Mouse (Mus musculus) adrenal gland, adult 18-20 months (tissue): ENCODE results near the gene Muc13. TPM values are rescaled to one million over a fixed set of nuclear protein-coding genes. Genes with fewer than 3 reads are reported as not detected.

Experiments
- DNase-seq, 2 experiments: peaks; one replicate each; pipeline ENCODE4 v3.0.0; 2021 to 2022; ENCODE audit warnings: low spot score in 2 of 2
- total RNA-seq, 2 experiments: library from RNA; stranded (reverse); gene quantifications; 1 replicate in 1 of 2; 2 replicates in 1 of 2; pipeline ENCODE4 v1.2.3; 2021

Gene Muc13
- total RNA-seq, 2 experiments from 2014 or later: not detected

- peak; percentile 67 to 74 for DNase-seq
Observed at GRCm38 (mm10) chr16:33859988-33860700, 66.3 kb downstream of the Muc13 start.

DNA sequence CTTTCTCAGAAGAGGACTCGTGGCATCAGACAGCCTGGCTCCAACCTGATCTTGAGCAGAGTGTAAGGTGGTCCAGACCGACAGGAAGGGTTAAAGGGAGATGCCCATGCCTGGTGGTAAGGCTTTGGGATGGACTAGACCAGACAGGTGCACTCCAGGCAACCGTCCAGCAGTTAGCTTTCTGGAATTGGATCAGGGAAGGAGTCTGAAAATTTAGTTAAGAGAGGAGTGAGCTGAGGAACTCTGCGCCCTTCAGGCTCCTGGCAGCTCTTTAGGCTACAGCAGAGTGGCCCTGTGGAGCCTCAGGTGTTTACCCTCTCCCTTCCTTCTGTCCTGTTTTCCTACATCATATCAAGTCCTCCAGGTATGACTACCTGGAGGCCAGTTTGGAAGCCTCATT is 68.6 kb downstream of the Muc13 start:
- no peak for DNase-seq

DNA sequence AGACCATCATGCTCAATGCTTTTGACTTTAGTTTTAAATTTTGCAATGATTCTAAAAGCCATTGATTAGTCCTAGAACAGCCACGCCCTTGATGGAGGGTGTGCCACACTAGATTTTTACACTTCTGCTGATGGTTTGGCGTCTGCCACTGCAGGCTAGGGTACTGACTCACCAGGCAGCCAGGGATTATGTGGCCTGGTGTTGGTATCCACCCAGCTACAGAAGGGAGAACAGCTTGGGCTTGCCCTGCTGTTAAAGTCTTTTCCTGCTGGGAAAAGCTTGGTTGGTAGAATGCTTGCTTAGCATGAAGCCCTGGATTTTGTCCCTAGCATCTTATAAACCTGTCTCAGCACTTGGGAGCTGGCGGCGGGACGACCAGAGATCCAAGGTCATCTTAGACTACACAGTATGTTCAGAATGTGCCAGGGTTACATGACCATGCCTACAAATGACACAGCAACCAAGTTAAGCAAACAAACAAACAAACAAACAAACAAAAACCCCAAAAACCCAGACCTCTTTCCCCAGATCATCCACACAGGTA is 69.4 kb downstream of the Muc13 start:
- DNase-seq: no peak

Other genes with a start within 250 kb of the Muc13 start
- gene Heg1, start 109.7 kb upstream of the Muc13 start, total RNA-seq: 10 to 100 TPM; 41.2 to 56.9 TPM
- 100 to 1,000 TPM; 146 to 187 TPM for gene Itgb5, start 35.6 kb downstream of the Muc13 start, total RNA-seq
- 10 to 100 TPM; 49.1 TPM for gene Umps, start 173.0 kb downstream of the Muc13 start, total RNA-seq